Mouse (Mus musculus): Measurements from ENCODE around the gene Gjb3. TPM values are rescaled to one million over a fixed set of nuclear protein-coding genes. Genes with fewer than 3 reads are reported as not detected.
A peak's percentile ranks its signal among the peaks of the same experiment; 100 is the strongest.

Gene Gjb3
- polyA plus RNA-seq, 1 experiment from 2014 or later = 15.1 TPM

DNA sequence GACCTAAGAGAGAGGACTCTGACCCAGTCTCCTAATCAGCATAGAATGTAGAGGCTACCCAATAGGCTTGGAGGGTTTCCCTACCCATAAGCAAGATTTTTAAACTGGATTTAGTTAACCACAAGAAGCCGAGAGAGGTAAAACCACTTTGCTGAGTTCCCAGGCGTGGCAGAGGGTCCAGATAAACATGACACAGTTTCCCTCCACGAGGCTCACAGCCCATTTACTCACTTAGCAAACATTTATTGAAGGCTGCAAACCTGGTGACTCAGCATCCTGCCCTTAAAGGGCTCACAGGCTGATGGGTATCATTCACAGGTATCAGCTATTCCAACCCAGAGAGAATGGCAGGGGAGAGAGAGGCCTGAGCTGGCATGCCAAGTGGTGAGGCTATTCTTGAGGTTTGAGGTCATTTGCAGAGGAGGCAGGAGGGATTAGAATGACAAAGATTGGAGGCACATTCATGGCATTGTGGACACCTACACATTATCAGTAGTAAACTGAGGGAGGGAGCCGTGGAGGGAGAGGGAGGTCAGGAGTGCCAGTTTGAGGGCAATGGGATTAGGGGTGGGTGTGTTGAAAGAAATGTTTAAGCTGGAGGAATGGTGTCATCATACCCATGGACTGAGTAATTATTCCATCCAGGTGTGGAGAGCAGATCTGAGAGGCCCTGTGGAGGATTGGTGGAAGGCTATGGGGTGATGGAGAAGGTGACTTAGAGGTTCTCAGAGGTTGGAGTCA is 19.1 kb upstream of the Gjb3 start:
- TF ChIP-seq EP300 (optimal IDR thresholded peaks at IDR 0.05) (no peak), CTCF (IDR thresholded peaks at IDR 0.05; ENCODE audit: low read depth) (no peak)
- 28% methylated on average over 4 of the region's 4 CpGs for WGBS
- Histone ChIP-seq H3K9ac (ENCODE audit: low read length) (no peak overlapping the region), H3K27ac (replicated peaks) (no peak overlapping the region), H3K36me3 (ENCODE audit: control insufficient read depth, insufficient read depth, low read length) (no peaks in the 10 kb centered on the region), H3K27me3 (ENCODE audit: control insufficient read depth, insufficient read depth, low read length) (no peaks in the 10 kb centered on the region), H3K4me3 (ENCODE audit: low read depth, low read length) (no peak overlapping the region), H3K9me3 (ENCODE audit: control insufficient read depth, low read length) (no peaks in the 10 kb centered on the region), H3K4me1 (replicated peaks; ENCODE audit: control insufficient read depth, insufficient read depth) (no peaks in the 10 kb centered on the region), H3K4me2 (replicated peaks; ENCODE audit: low read depth) (no peak overlapping the region)
- ATAC-seq (ENCODE audit: low FRiP score, low TSS enrichment) (no peak), DNase-seq (ENCODE audit: low spot score) (no peak)

DNA sequence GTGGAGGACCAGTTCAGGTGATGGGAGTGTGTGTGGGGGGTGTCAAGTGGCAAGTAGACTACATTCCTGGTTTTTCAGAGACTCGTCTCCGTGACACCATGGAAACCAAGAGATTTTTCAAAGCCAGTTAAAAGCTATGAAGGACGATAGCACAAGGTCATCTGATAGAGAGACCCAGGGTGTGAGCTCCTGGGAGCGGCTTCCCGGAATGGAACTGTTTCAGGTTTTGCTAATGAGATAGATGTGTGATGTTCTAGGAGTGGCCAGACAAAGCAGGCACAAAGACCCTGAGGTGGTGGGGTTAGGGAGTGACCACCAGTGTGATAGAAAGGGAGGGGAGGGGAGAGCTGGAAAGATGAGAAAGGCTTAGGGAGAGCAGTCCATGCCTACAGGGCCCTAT is 14.4 kb upstream of the Gjb3 start:
- TF ChIP-seq EP300 (optimal IDR thresholded peaks at IDR 0.05) = no peak
- TF ChIP-seq CTCF (IDR thresholded peaks at IDR 0.05; ENCODE audit: low read depth) = no peak
- H3K36me3 ChIP-seq (ENCODE audit: control insufficient read depth, insufficient read depth, low read length) = no peaks in the 10 kb centered on the region
- no peak overlapping the region for H3K9ac ChIP-seq (ENCODE audit: low read length)
- H3K9me3 ChIP-seq (ENCODE audit: control insufficient read depth, low read length) = no peaks in the 10 kb centered on the region
- H3K4me2 ChIP-seq (replicated peaks; ENCODE audit: low read depth) = no peak overlapping the region
- WGBS = 57% methylated on average over 5 of the region's 5 CpGs
- H3K4me1 ChIP-seq (replicated peaks; ENCODE audit: control insufficient read depth, insufficient read depth) = no peaks in the 10 kb centered on the region
- no peaks in the 10 kb centered on the region for H3K27me3 ChIP-seq (ENCODE audit: control insufficient read depth, insufficient read depth, low read length)
- H3K27ac ChIP-seq (replicated peaks) = no peak overlapping the region
- DNase-seq (ENCODE audit: low spot score) (no peak), ATAC-seq (ENCODE audit: low FRiP score, low TSS enrichment) (no peak)
- no peak overlapping the region for H3K4me3 ChIP-seq (ENCODE audit: low read depth, low read length)

DNA sequence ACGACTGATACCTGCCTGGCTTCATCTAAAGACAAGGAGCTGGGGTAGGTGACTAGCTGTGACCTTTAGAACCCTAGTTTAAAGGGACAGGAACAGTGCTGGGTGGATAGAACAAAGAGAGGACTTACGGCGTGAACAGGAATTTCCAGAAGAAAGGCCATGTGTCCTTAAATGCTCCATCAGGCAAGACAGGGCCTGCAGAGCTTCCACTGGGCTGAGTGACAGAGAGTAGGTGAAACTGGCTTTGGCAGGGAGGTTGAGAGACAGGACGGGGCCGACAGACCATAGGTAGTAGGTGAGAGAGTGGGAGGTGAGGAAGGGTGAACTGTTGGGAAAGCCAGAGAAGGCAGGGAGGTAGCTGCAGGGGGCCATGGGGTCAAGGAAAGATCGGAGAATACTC is 10.7 kb upstream of the Gjb3 start:
- DNase-seq (ENCODE audit: low spot score) (no peak), ATAC-seq (ENCODE audit: low FRiP score, low TSS enrichment) (peak; percentile 40; the same call in 1 of the 2 replicates)
- H3K9me3 ChIP-seq (ENCODE audit: control insufficient read depth, low read length) = no peaks in the 10 kb centered on the region
- no peaks in the 10 kb centered on the region for H3K4me1 ChIP-seq (replicated peaks; ENCODE audit: control insufficient read depth, insufficient read depth)
- H3K4me3 ChIP-seq (ENCODE audit: low read depth, low read length) = no peak overlapping the region
- TF ChIP-seq EP300 (optimal IDR thresholded peaks at IDR 0.05) (no peak), CTCF (IDR thresholded peaks at IDR 0.05; ENCODE audit: low read depth) (no peak)
- H3K27me3 ChIP-seq (ENCODE audit: control insufficient read depth, insufficient read depth, low read length) = no peaks in the 10 kb centered on the region
- H3K36me3 ChIP-seq (ENCODE audit: control insufficient read depth, insufficient read depth, low read length) = no peaks in the 10 kb centered on the region
- no peak overlapping the region for H3K4me2 ChIP-seq (replicated peaks; ENCODE audit: low read depth)
- 35% methylated on average over 6 of the region's 6 CpGs for WGBS
- H3K9ac ChIP-seq (ENCODE audit: low read length) = no peak overlapping the region
- H3K27ac ChIP-seq (replicated peaks) = no peak overlapping the region

GRCm38 (mm10) chr4:127337668-127338067 is 7.0 kb upstream of the Gjb3 start:
- DNase-seq (ENCODE audit: low spot score) (no peak), ATAC-seq (ENCODE audit: low FRiP score, low TSS enrichment) (no peak)
- Histone ChIP-seq H3K4me1 (replicated peaks; ENCODE audit: control insufficient read depth, insufficient read depth) (no peaks in the 10 kb centered on the region), H3K27me3 (ENCODE audit: control insufficient read depth, insufficient read depth, low read length) (no peaks in the 10 kb centered on the region), H3K9ac (ENCODE audit: low read length) (no peak overlapping the region), H3K4me2 (replicated peaks; ENCODE audit: low read depth) (no peak overlapping the region), H3K4me3 (ENCODE audit: low read depth, low read length) (no peak overlapping the region), H3K27ac (replicated peaks) (no peak overlapping the region), H3K36me3 (ENCODE audit: control insufficient read depth, insufficient read depth, low read length) (no peaks in the 10 kb centered on the region), H3K9me3 (ENCODE audit: control insufficient read depth, low read length) (no peaks in the 10 kb centered on the region)
- TF ChIP-seq EP300 (optimal IDR thresholded peaks at IDR 0.05) (no peak), CTCF (IDR thresholded peaks at IDR 0.05; ENCODE audit: low read depth) (no peak)
- 82% methylated on average over 5 of the region's 5 CpGs for WGBS

DNA sequence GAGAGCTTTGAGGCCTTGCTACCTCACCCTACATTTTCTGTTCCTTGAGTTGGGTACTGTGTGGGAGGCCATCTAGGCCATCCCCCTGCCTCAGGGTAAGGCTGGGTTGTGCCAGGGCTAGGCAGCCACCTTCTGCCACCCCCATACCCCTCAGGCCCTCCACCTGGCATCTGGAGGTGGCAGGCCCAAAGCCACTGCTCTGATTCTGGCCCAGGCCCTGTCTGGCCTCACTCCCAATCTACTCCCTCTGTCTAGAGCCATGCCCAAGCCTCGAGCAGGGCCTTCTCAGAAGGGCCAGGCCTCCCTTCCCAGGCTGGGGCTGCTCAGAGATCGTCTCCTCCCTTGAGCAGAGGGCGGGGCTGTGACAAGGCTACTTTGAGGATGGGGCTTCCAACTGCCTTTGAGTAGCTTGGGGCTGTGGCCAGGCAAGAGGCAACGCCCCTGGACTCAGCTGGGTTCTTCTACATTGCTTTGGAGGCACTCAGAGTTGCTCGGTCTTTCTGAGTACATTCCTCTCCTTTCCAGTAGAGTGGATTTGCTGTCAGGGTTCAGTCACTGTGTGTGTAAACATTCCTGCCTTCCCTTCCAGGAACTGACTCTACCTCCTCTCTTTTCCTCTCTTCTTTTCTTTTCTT is 4.3 kb upstream of the Gjb3 start:
- 23% methylated on average over 5 of the region's 5 CpGs for WGBS
- no peaks in the 10 kb centered on the region for H3K36me3 ChIP-seq (ENCODE audit: control insufficient read depth, insufficient read depth, low read length)
- no peak overlapping the region for H3K9ac ChIP-seq (ENCODE audit: low read length)
- DNase-seq (ENCODE audit: low spot score) (no peak), ATAC-seq (ENCODE audit: low FRiP score, low TSS enrichment) (no peak)
- no peak for TF ChIP-seq EP300 (optimal IDR thresholded peaks at IDR 0.05)
- TF ChIP-seq CTCF (IDR thresholded peaks at IDR 0.05; ENCODE audit: low read depth) = no peak
- no peak overlapping the region for H3K4me2 ChIP-seq (replicated peaks; ENCODE audit: low read depth)
- H3K27ac ChIP-seq (replicated peaks) = no peak overlapping the region
- H3K27me3 ChIP-seq (ENCODE audit: control insufficient read depth, insufficient read depth, low read length) = peaks cover 8% of the 10 kb centered on the region; the same call in 1 of the 2 replicates
- H3K4me1 ChIP-seq (replicated peaks; ENCODE audit: control insufficient read depth, insufficient read depth) = peaks cover 3% of the 10 kb centered on the region; the same call in 1 of the 2 replicates
- no peak overlapping the region for H3K4me3 ChIP-seq (ENCODE audit: low read depth, low read length)
- no peaks in the 10 kb centered on the region for H3K9me3 ChIP-seq (ENCODE audit: control insufficient read depth, low read length)

DNA sequence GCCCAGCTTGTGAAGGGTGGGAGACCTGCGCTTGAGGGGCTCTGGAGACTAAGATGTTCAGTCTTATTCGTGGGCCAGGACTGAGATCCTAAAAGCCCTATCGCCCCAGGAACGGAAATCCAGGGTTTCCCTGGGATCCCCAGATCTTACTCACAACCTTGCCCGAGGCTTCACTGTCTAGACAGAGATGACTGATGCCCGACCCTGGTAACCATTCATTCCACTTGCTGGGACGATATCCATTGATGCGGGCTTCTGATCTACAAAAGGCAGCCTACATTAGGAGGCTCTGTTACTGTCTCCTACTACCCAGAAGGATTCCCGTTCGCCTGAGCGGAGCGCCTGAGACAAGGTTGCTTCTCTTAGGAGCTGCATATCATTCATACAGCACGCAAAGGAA is 527 bp upstream of the Gjb3 start:
- Histone ChIP-seq H3K9me3 (ENCODE audit: control insufficient read depth, low read length) (no peaks in the 10 kb centered on the region), H3K4me3 (ENCODE audit: low read depth, low read length) (no peak overlapping the region), H3K9ac (ENCODE audit: low read length) (no peak overlapping the region), H3K4me1 (replicated peaks; ENCODE audit: control insufficient read depth, insufficient read depth) (peaks cover 3% of the 10 kb centered on the region; the same call in 1 of the 2 replicates), H3K4me2 (replicated peaks; ENCODE audit: low read depth) (no peak overlapping the region), H3K27ac (replicated peaks) (no peak overlapping the region), H3K27me3 (ENCODE audit: control insufficient read depth, insufficient read depth, low read length) (peaks cover 11% of the 10 kb centered on the region; the same call in 1 of the 2 replicates), H3K36me3 (ENCODE audit: control insufficient read depth, insufficient read depth, low read length) (no peaks in the 10 kb centered on the region)
- no peak for TF ChIP-seq EP300 (optimal IDR thresholded peaks at IDR 0.05)
- no peak for TF ChIP-seq CTCF (IDR thresholded peaks at IDR 0.05; ENCODE audit: low read depth)
- DNase-seq (ENCODE audit: low spot score) (no peak), ATAC-seq (ENCODE audit: low FRiP score, low TSS enrichment) (no peak)
- 27% methylated on average over 13 of the region's 13 CpGs for WGBS

Measured in stomach, postnatal 0 days (tissue).